Mouse (Mus musculus) heart, postnatal 0 days (tissue): Measurements from ENCODE around the gene 2210407C18Rik. TPM values are rescaled to one million over a fixed set of nuclear protein-coding genes. Genes with fewer than 3 reads are reported as not detected.
A peak's percentile ranks its signal among the peaks of the same experiment; 100 is the strongest.

Experiments used
- ATAC-seq: fragments of 200-750 bp; cut with Nextera tagmentation; 2 replicates; pipeline ENCODE4 v1.8.0; 2017; ENCODE audit warnings: low read depth, moderate number of reproducible peaks, moderate library complexity; ENCODE audit not compliant: insufficient read depth
- DNase-seq: peaks from one replicate; pipeline ENCODE4 v3.0.0-alpha.2; 2016; ENCODE audit warnings: low spot score
- H3K27ac ChIP-seq: fragments of 300-500 bp; sonication (generic); 2 replicates; pipeline ENCODE4 v1.5.1; 2014; ENCODE audit warnings: low read depth, mild to moderate bottlenecking
- H3K27me3 ChIP-seq: fragments of 300-500 bp; sonication (generic); 2 replicates; pipeline ENCODE4 v1.6.1; 2014; ENCODE audit warnings: low read length, mixed read lengths; ENCODE audit not compliant: control insufficient read depth, insufficient read depth
- H3K36me3 ChIP-seq: fragments of 300-500 bp; sonication (generic); replicated peaks from 2 replicates; pipeline ENCODE4 v1.6.1; 2014; ENCODE audit warnings: low read length, mixed read lengths; ENCODE audit not compliant: control insufficient read depth, insufficient read depth
- H3K4me1 ChIP-seq: fragments of 300-500 bp; sonication (generic); 2 replicates; pipeline ENCODE4 v1.6.1; 2014; ENCODE audit warnings: antibody characterized with exemption; ENCODE audit not compliant: control insufficient read depth, insufficient read depth
- H3K4me2 ChIP-seq: fragments of 300-500 bp; sonication (generic); 2 replicates; pipeline ENCODE4 v1.6.1; 2014; ENCODE audit warnings: low read depth, mild to moderate bottlenecking, low read length, moderate library complexity
- H3K4me3 ChIP-seq: fragments of 300-500 bp; sonication (generic); 2 replicates; pipeline ENCODE4 v1.5.1; 2014; ENCODE audit warnings: low read depth, low read length
- H3K9ac ChIP-seq: fragments of 300-500 bp; sonication (generic); replicated peaks from 2 replicates; pipeline ENCODE4 v1.6.1; 2014; ENCODE audit warnings: low read depth, low read length, mixed read lengths
- H3K9me3 ChIP-seq: fragments of 300-500 bp; sonication (generic); replicated peaks from 2 replicates; pipeline ENCODE4 v1.6.1; 2016; ENCODE audit warnings: low read length; ENCODE audit not compliant: control insufficient read depth
- CTCF ChIP-seq: IDR thresholded peaks from 2 replicates; pipeline ENCODE4 v1.5.1; 2016; ENCODE audit warnings: antibody characterized with exemption, control low read depth, low read depth
- EP300 ChIP-seq: IDR thresholded peaks from 2 replicates; pipeline ENCODE4 v1.6.1; 2016; ENCODE audit warnings: antibody characterized with exemption, low read depth
- WGBS: fragments of 180-500 bp; shearing (Covaris S2); extraction: QIAGEN DNeasy Blood & Tissue Kit; methylation state at CpG from one replicate; pipeline ENCODE4 v1.1.7; 2014; 5-methylcytosine and 5-hydroxymethylcytosine counted together
- polyA plus RNA-seq: library from polyadenylated mRNA; unstranded; fragments of >200 nt; fragmentation: Nextera tagmentation; extraction: Ambion mirVana; gene quantifications from 2 replicates; pipeline ENCODE4 v1.2.1, GENCODE M21; 2015
- total RNA-seq: library from RNA; depleted of rRNA; stranded (reverse); fragments of >200 nt; gene quantifications from 2 replicates; pipeline ENCODE4 v1.2.3, GENCODE M21; 2014; ENCODE audit warnings: low replicate concordance

The 2210407C18Rik gene
- total and polyA plus RNA-seq, 2 experiments from 2014 or later = not detected

- TF ChIP-seq CTCF (no peak), EP300 (no peak)
- Histone ChIP-seq H3K4me1 (no peaks in the 10 kb centered on the region), H3K9me3 (no peaks in the 10 kb centered on the region), H3K27ac (no peak overlapping the region), H3K36me3 (no peaks in the 10 kb centered on the region), H3K4me2 (no peak overlapping the region), H3K27me3 (no peaks in the 10 kb centered on the region), H3K4me3 (no peak overlapping the region), H3K9ac (no peak overlapping the region)
- no peak for ATAC-seq
- no peak for DNase-seq
Measured at GRCm38 (mm10) chr11:58602062-58602461, 13.8 kb downstream of the 2210407C18Rik start.

GRCm38 (mm10) chr11:58597837-58598236 is 18.0 kb downstream of the 2210407C18Rik start:
- Histone ChIP-seq H3K4me2 (no peak overlapping the region), H3K9ac (no peak overlapping the region), H3K4me1 (no peaks in the 10 kb centered on the region), H3K4me3 (no peak overlapping the region), H3K9me3 (no peaks in the 10 kb centered on the region), H3K27me3 (no peaks in the 10 kb centered on the region), H3K27ac (no peak overlapping the region), H3K36me3 (no peaks in the 10 kb centered on the region)
- TF ChIP-seq EP300 (no peak), CTCF (no peak)
- no peak for ATAC-seq
- DNase-seq = no peak
- 81% methylated on average over 13 of the region's 13 CpGs for WGBS

GRCm38 (mm10) chr11:58594814-58595213 is 21.1 kb downstream of the 2210407C18Rik start, which contains the start of gene Olfr324:
Olfr324 (plus strand) TSS chr11:58595114.
- DNase-seq (no peak), ATAC-seq (no peak)
- TF ChIP-seq EP300 (no peak), CTCF (no peak)
- no peak within 1 kb of the TSS for H3K27ac ChIP-seq
- WGBS = 75% methylated on average over 6 of the region's 6 CpGs
- no peaks in the 10 kb centered on the region for H3K36me3 ChIP-seq
- no peaks in the 10 kb centered on the region for H3K4me1 ChIP-seq
- H3K4me3 ChIP-seq = no peak within 1 kb of the TSS
- no peaks in the 10 kb centered on the region for H3K9me3 ChIP-seq
- no peak within 1 kb of the TSS for H3K4me2 ChIP-seq
- H3K27me3 ChIP-seq = no peaks in the 10 kb centered on the region
- H3K9ac ChIP-seq = no peak within 1 kb of the TSS

GRCm38 (mm10) chr11:58588620-58589250 is 27.1 kb downstream of the 2210407C18Rik start:
- 53% methylated on average over 3 of the region's 3 CpGs for WGBS

GRCm38 (mm10) chr11:58587898-58588348 is 28.0 kb downstream of the 2210407C18Rik start:
- ATAC-seq = no peak
- Histone ChIP-seq H3K27ac (no peak overlapping the region), H3K9ac (no peak overlapping the region), H3K27me3 (no peaks in the 10 kb centered on the region), H3K9me3 (no peaks in the 10 kb centered on the region), H3K4me2 (no peak overlapping the region), H3K36me3 (no peaks in the 10 kb centered on the region), H3K4me1 (no peaks in the 10 kb centered on the region), H3K4me3 (no peak overlapping the region)
- peak; percentile 56 for TF ChIP-seq CTCF
- TF ChIP-seq EP300 = no peak
- WGBS = 55% methylated on average over 7 of the region's 7 CpGs
- no peak for DNase-seq

More at GRCm38 (mm10) chr11:58588620-58589250, 27.1 kb downstream of the 2210407C18Rik start:
- Histone ChIP-seq H3K4me1 (no peaks in the 10 kb centered on the region), H3K27me3 (no peaks in the 10 kb centered on the region), H3K4me3 (no peak overlapping the region), H3K4me2 (no peak overlapping the region), H3K27ac (no peak overlapping the region), H3K9ac (no peak overlapping the region), H3K36me3 (no peaks in the 10 kb centered on the region), H3K9me3 (no peaks in the 10 kb centered on the region)
- no peak for DNase-seq
- no peak for TF ChIP-seq EP300
- no peak for TF ChIP-seq CTCF
- ATAC-seq = no peak

DNA sequence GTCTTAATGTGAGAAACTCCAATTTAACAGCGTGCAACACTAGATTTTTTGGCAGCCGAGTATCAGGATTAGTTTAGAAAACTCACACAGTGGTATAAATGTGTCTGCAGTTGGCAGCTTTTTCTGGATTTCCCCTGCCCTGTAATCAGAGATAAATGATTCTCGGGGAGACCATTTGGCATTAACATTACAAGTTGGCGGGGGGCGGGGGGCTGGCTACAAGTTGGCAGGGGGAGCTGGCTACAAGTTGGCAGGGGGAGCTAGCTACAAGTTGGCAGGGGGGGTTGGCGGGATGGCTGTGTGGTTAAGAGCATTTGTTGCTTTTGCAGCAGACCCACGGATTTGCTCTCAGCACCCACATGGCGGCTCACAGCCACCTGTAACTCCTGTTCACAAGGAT is 37.2 kb downstream of the 2210407C18Rik start:
- H3K4me3 ChIP-seq = no peak overlapping the region
- no peaks in the 10 kb centered on the region for H3K27me3 ChIP-seq
- WGBS = 63% methylated on average over 8 of the region's 8 CpGs
- no peaks in the 10 kb centered on the region for H3K4me1 ChIP-seq
- no peak for ATAC-seq
- no peaks in the 10 kb centered on the region for H3K9me3 ChIP-seq
- H3K36me3 ChIP-seq = no peaks in the 10 kb centered on the region
- no peak for DNase-seq
- H3K4me2 ChIP-seq = no peak overlapping the region
- no peak overlapping the region for H3K27ac ChIP-seq
- H3K9ac ChIP-seq = no peak overlapping the region
- no peak for TF ChIP-seq CTCF
